Comparison of ENCODE assay signal across 21 mouse cellular contexts in genomic region chr10:121964114-121964513, GRCm38 (mm10).
DNase-seq lines count a peak whose midpoint lies in the region; ATAC-seq lines count a peak whose summit lies in the region.
"Had no signal": no experiment of that assay in that cellular context is flagged by ENCODE, and none has a peak within 500 bp of the region (broad histone marks: within the 10 kb centered on the region; RNA-seq: fewer than 3 reads in every experiment).

No protein-coding gene starts in this region.

- no peak overlapping the region for H3K4me2 ChIP-seq in hindbrain, embryonic 16.5 days (ENCODE audit: low read length)
- H3K4me2 ChIP-seq: embryonic facial prominence, embryonic 13.5 days; heart, embryonic 11.5 days; hindbrain, embryonic 15.5 days; liver, embryonic 11.5 days; midbrain, embryonic 15.5 days had no signal

- H3K27me3 ChIP-seq in hindbrain, embryonic 16.5 days (replicated peaks; ENCODE audit: control insufficient read depth, insufficient read depth, low read length), result no peaks in the 10 kb centered on the region
- H3K27me3 ChIP-seq in hindbrain, embryonic 10.5 days (ENCODE audit: insufficient read depth, poor library complexity, severe bottlenecking), result no peaks in the 10 kb centered on the region
- H3K27me3 ChIP-seq: embryonic facial prominence, embryonic 13.5 days; hindbrain, embryonic 15.5 days; midbrain, embryonic 15.5 days; Patski had no signal

- no peaks in the 10 kb centered on the region for H3K36me3 ChIP-seq in hindbrain, embryonic 16.5 days (ENCODE audit: control insufficient read depth, insufficient read depth, low read length)
- no peaks in the 10 kb centered on the region for H3K36me3 ChIP-seq in hindbrain, embryonic 10.5 days
- H3K36me3 ChIP-seq: embryonic facial prominence, embryonic 13.5 days; hindbrain, embryonic 15.5 days; midbrain, embryonic 15.5 days had no signal

- H3K4me3 ChIP-seq in hindbrain, embryonic 16.5 days (ENCODE audit: low read length), result no peak overlapping the region
- no peak overlapping the region for H3K4me3 ChIP-seq in hindbrain, embryonic 10.5 days
- H3K4me3 ChIP-seq: embryonic facial prominence, embryonic 13.5 days; hindbrain, embryonic 15.5 days; midbrain, embryonic 15.5 days; myocyte had no signal

- 72% methylated on average over 10 of the region's 10 CpGs for WGBS in hindbrain, embryonic 16.5 days
- WGBS in hindbrain, embryonic 10.5 days, result 88% methylated on average over 10 of the region's 10 CpGs

- intact Hi-C loops in left cerebral cortex, postnatal 4 days (cut with DNase I), result no loop called here

- peak; percentile 21; the same call in 1 of the 2 replicates for ATAC-seq in hindbrain, embryonic 16.5 days
- ATAC-seq: CD4-positive, CD25-positive, alpha-beta regulatory T cell, adult 4 months; forebrain, embryonic 16.5 days; midbrain, embryonic 15.5 days; Patski had no signal

- no peaks in the 10 kb centered on the region for H3K9me3 ChIP-seq in hindbrain, embryonic 16.5 days (ENCODE audit: control insufficient read depth, low read length)
- no peaks in the 10 kb centered on the region for H3K9me3 ChIP-seq in hindbrain, embryonic 10.5 days
- H3K9me3 ChIP-seq: embryonic facial prominence, embryonic 13.5 days; hindbrain, embryonic 15.5 days; midbrain, embryonic 15.5 days had no signal

- H3K27ac ChIP-seq in hindbrain, embryonic 16.5 days (ENCODE audit: low read depth, low read length), result no peak overlapping the region
- H3K27ac ChIP-seq in hindbrain, embryonic 10.5 days, result no peak overlapping the region
- H3K27ac ChIP-seq: embryonic facial prominence, embryonic 13.5 days; hindbrain, embryonic 15.5 days; midbrain, embryonic 15.5 days had no signal

- H3K9ac ChIP-seq in hindbrain, embryonic 16.5 days (ENCODE audit: low read depth, low read length), result no peak overlapping the region
- H3K9ac ChIP-seq: embryonic facial prominence, embryonic 13.5 days; hindbrain, embryonic 15.5 days; midbrain, embryonic 15.5 days had no signal

- peak; percentile 15 for DNase-seq in cerebellum, adult 9-10 months
- no peak for DNase-seq in cerebellum, adult 8-10 months
- no peak for DNase-seq in hindbrain, embryonic 10.5 days (ENCODE audit: low spot score)
- DNase-seq in left cerebral cortex, postnatal 4 days, result peak; percentile 22
- DNase-seq in left cerebral cortex, adult 18-20 months (ENCODE audit: low spot score in 2 of 2), result no peak
- DNase-seq in fibroblast of lung, adult 2 months (ENCODE audit: low read depth), result peak; percentile 36
- DNase-seq: adrenal gland, adult 8-10 months; kidney, adult 2 months; kidney, postnatal 10 days; lung, adult 18-20 months; thymus, postnatal 25 days had no signal

- H3K4me1 ChIP-seq in hindbrain, embryonic 16.5 days (ENCODE audit: control insufficient read depth, insufficient read depth, low read depth, low read length), result peaks cover 16% of the 10 kb centered on the region
- H3K4me1 ChIP-seq in hindbrain, embryonic 10.5 days (replicated peaks), result peaks cover 24% of the 10 kb centered on the region

Comparison
In these comparisons a context has a peak if more than half of its experiments do, and no peak if none do; other contexts are left out.
1. DNase-seq: peak in cerebellum, adult 9-10 months (single experiment), left cerebral cortex, postnatal 4 days (single experiment) and fibroblast of lung, adult 2 months (single experiment); none in cerebellum, adult 8-10 months (single experiment), hindbrain, embryonic 10.5 days (single experiment) and left cerebral cortex, adult 18-20 months (0 of 2).